Mouse (Mus musculus) midbrain, embryonic 14.5 days (tissue): ENCODE data around the gene Pcsk6. TPM values are rescaled to one million over a fixed set of nuclear protein-coding genes. Genes with fewer than 3 reads are reported as not detected.

Source experiments
- ATAC-seq: fragments of 200-750 bp; cut with Nextera tagmentation; 2 replicates; pipeline ENCODE4 v1.8.0; 2017; ENCODE audit warnings: moderate number of reproducible peaks, moderate library complexity; ENCODE audit not compliant: low FRiP score, low TSS enrichment
- DNase-seq: peaks from one replicate; pipeline ENCODE4 v3.0.0-alpha.2; 2015
- H3K27ac ChIP-seq: fragments of 300-500 bp; sonication (generic); replicated peaks from 2 replicates; pipeline ENCODE4 v1.5.1; 2014; ENCODE audit warnings: mild to moderate bottlenecking, low read depth, low read length, moderate library complexity
- H3K27me3 ChIP-seq: fragments of 300-500 bp; sonication (generic); 2 replicates; pipeline ENCODE4 v1.6.1; 2014; ENCODE audit warnings: low read length, control low read depth, mixed read lengths; ENCODE audit not compliant: control insufficient read depth, insufficient read depth
- H3K36me3 ChIP-seq: fragments of 300-500 bp; sonication (generic); 2 replicates; pipeline ENCODE4 v1.6.1; 2014; ENCODE audit warnings: low read length, control low read depth; ENCODE audit not compliant: control insufficient read depth, insufficient read depth
- H3K4me1 ChIP-seq: fragments of 300-500 bp; sonication (generic); 2 replicates; pipeline ENCODE4 v1.6.1; 2014; ENCODE audit warnings: mild to moderate bottlenecking, antibody characterized with exemption, low read length, control low read depth; ENCODE audit not compliant: control insufficient read depth, insufficient read depth
- H3K4me2 ChIP-seq: fragments of 300-500 bp; sonication (generic); 2 replicates; pipeline ENCODE4 v1.6.1; 2014; ENCODE audit warnings: mild to moderate bottlenecking, low read length, moderate library complexity
- H3K4me3 ChIP-seq: fragments of 300-500 bp; sonication (generic); replicated peaks from 2 replicates; pipeline ENCODE4 v1.5.1; 2014; ENCODE audit warnings: low read depth, low read length
- H3K9ac ChIP-seq: fragments of 300-500 bp; sonication (generic); replicated peaks from 2 replicates; pipeline ENCODE4 v1.6.1; 2014; ENCODE audit warnings: mild to moderate bottlenecking, low read length, moderate library complexity
- H3K9me3 ChIP-seq: fragments of 300-500 bp; sonication (generic); 2 replicates; pipeline ENCODE4 v1.6.1; 2016; ENCODE audit warnings: low read length, control low read depth, mixed read lengths; ENCODE audit not compliant: control insufficient read depth
- WGBS: fragments of 180-500 bp; shearing (Covaris S2); extraction: QIAGEN DNeasy Blood & Tissue Kit; methylation state at CpG from one replicate; pipeline ENCODE4 v1.1.7; 2014; 5-methylcytosine and 5-hydroxymethylcytosine counted together
- polyA plus RNA-seq: library from polyadenylated mRNA; unstranded; fragments of >200 nt; fragmentation: Nextera tagmentation; extraction: Ambion mirVana; gene quantifications from 2 replicates; pipeline ENCODE4 v1.2.1, GENCODE M21; 2014

The Pcsk6 gene
- polyA plus RNA-seq, 1 experiment from 2014 or later, result 0.92 TPM

GRCm38 (mm10) chr7:65860981-65861380 is 553 bp upstream of the Pcsk6 start:
- Histone ChIP-seq H3K4me3 (no peak overlapping the region), H3K36me3 (no peaks in the 10 kb centered on the region), H3K4me1 (peaks cover 6% of the 10 kb centered on the region; the same call in 1 of the 2 replicates), H3K27ac (no peak overlapping the region), H3K9ac (no peak overlapping the region), H3K4me2 (no peak overlapping the region), H3K27me3 (peaks cover 26% of the 10 kb centered on the region), H3K9me3 (no peaks in the 10 kb centered on the region)
- WGBS, result 61% methylated on average over 7 of the region's 7 CpGs
- DNase-seq (no peak), ATAC-seq (no peak)

- peak; percentile 47 for ATAC-seq
- Histone ChIP-seq H3K9ac (peak overlapping the region; percentile 56), H3K4me3 (peak overlapping the region; percentile 55), H3K4me2 (peak overlapping the region; percentile 97), H3K9me3 (no peaks in the 10 kb centered on the region), H3K4me1 (peaks cover 6% of the 10 kb centered on the region; the same call in 1 of the 2 replicates), H3K27ac (no peak overlapping the region), H3K27me3 (peaks cover 26% of the 10 kb centered on the region), H3K36me3 (no peaks in the 10 kb centered on the region)
- 3% methylated on average over 56 of the region's 61 CpGs for WGBS
- peak; percentile 27 for DNase-seq
Measured at GRCm38 (mm10) chr7:65862473-65863176, 1.1 kb downstream of the Pcsk6 start.

- H3K4me2 ChIP-seq, result no peak overlapping the region
- H3K27ac ChIP-seq, result no peak overlapping the region
- WGBS, result 86% methylated on average over 16 of the region's 16 CpGs
- H3K36me3 ChIP-seq, result no peaks in the 10 kb centered on the region
- DNase-seq (no peak), ATAC-seq (no peak)
- no peaks in the 10 kb centered on the region for H3K9me3 ChIP-seq
- no peak overlapping the region for H3K9ac ChIP-seq
- H3K27me3 ChIP-seq, result no peaks in the 10 kb centered on the region
- H3K4me3 ChIP-seq, result no peak overlapping the region
- H3K4me1 ChIP-seq, result peaks cover 17% of the 10 kb centered on the region
Measured at GRCm38 (mm10) chr7:65869173-65869572, 7.6 kb downstream of the Pcsk6 start.

GRCm38 (mm10) chr7:65869794-65870193 is 8.3 kb downstream of the Pcsk6 start:
- ATAC-seq (no peak), DNase-seq (no peak)
- WGBS, result 89% methylated on average over 5 of the region's 5 CpGs
- H3K27ac ChIP-seq, result no peak overlapping the region
- no peaks in the 10 kb centered on the region for H3K36me3 ChIP-seq
- H3K9me3 ChIP-seq, result no peaks in the 10 kb centered on the region
- no peak overlapping the region for H3K4me3 ChIP-seq
- no peak overlapping the region for H3K9ac ChIP-seq
- no peaks in the 10 kb centered on the region for H3K27me3 ChIP-seq
- H3K4me1 ChIP-seq, result peaks cover 17% of the 10 kb centered on the region
- no peak overlapping the region for H3K4me2 ChIP-seq

- no peaks in the 10 kb centered on the region for H3K36me3 ChIP-seq
- no peak overlapping the region for H3K4me3 ChIP-seq
- WGBS, result 93% methylated on average over 5 of the region's 5 CpGs
- no peak overlapping the region for H3K9ac ChIP-seq
- H3K9me3 ChIP-seq, result no peaks in the 10 kb centered on the region
- no peak overlapping the region for H3K27ac ChIP-seq
- H3K27me3 ChIP-seq, result no peaks in the 10 kb centered on the region
- no peak for DNase-seq
- ATAC-seq, result no peak
- peaks cover 17% of the 10 kb centered on the region for H3K4me1 ChIP-seq
- H3K4me2 ChIP-seq, result no peak overlapping the region
Measured at GRCm38 (mm10) chr7:65870227-65870626, 8.7 kb downstream of the Pcsk6 start.

- H3K4me3 ChIP-seq, result no peak overlapping the region
- 6% methylated on average over 10 of the region's 10 CpGs for WGBS
- no peaks in the 10 kb centered on the region for H3K27me3 ChIP-seq
- peaks cover 17% of the 10 kb centered on the region for H3K4me1 ChIP-seq
- no peaks in the 10 kb centered on the region for H3K36me3 ChIP-seq
- H3K9ac ChIP-seq, result peak overlapping the region; percentile 12; the same call in 1 of the 2 replicates
- H3K9me3 ChIP-seq, result no peaks in the 10 kb centered on the region
- no peak overlapping the region for H3K4me2 ChIP-seq
- no peak overlapping the region for H3K27ac ChIP-seq
- ATAC-seq, result peak; percentile 83
- peak; percentile 74 for DNase-seq
Measured at GRCm38 (mm10) chr7:65870928-65871580, 9.5 kb downstream of the Pcsk6 start.

- H3K27ac ChIP-seq, result no peak overlapping the region
- WGBS, result 76% methylated on average over 2 of the region's 2 CpGs
- DNase-seq, result no peak
Measured at GRCm38 (mm10) chr7:65871851-65872250, 10.3 kb downstream of the Pcsk6 start.

GRCm38 (mm10) chr7:65873176-65873845 is 11.8 kb downstream of the Pcsk6 start:
- peaks cover 17% of the 10 kb centered on the region for H3K4me1 ChIP-seq
- WGBS, result 93% methylated on average over 6 of the region's 6 CpGs
- H3K27me3 ChIP-seq, result no peaks in the 10 kb centered on the region
- H3K36me3 ChIP-seq, result no peaks in the 10 kb centered on the region
- no peaks in the 10 kb centered on the region for H3K9me3 ChIP-seq
- no peak overlapping the region for H3K4me2 ChIP-seq
- no peak overlapping the region for H3K27ac ChIP-seq
- ATAC-seq, result no peak
- no peak overlapping the region for H3K9ac ChIP-seq
- no peak for DNase-seq
- no peak overlapping the region for H3K4me3 ChIP-seq

More at GRCm38 (mm10) chr7:65871851-65872250, 10.3 kb downstream of the Pcsk6 start:
- H3K9me3 ChIP-seq, result no peaks in the 10 kb centered on the region
- peaks cover 17% of the 10 kb centered on the region for H3K4me1 ChIP-seq
- no peak overlapping the region for H3K4me2 ChIP-seq
- H3K36me3 ChIP-seq, result no peaks in the 10 kb centered on the region
- no peaks in the 10 kb centered on the region for H3K27me3 ChIP-seq
- H3K4me3 ChIP-seq, result no peak overlapping the region
- ATAC-seq, result no peak
- H3K9ac ChIP-seq, result no peak overlapping the region
